Mouse (Mus musculus): ENCODE data around the gene 4933406M09Rik.

Gene 4933406M09Rik

GRCm38 (mm10) chr1:134381795-134382625 is 3.7 kb upstream of the 4933406M09Rik start:
- DNase-seq, result peak in 1 of 2 experiments; percentile 13

DNA sequence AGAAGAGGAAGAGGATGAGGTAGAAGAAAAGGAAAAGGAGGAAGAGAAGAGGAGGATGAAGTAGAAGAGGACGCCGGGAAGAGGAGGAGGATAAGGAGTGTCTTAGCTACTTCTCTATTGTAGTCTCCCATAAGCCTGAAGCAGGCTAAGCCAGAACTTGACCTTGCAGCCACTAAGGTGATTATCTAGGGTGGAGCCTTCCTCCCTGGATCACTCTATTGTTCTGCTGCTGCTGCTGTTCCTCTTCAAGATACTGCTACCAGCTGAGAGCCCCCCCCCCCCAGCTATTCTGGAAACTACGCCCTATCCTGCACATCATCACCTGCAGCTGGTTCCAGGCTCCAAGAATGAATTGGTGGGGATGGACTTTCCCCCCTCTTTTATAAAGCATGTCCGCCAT is 1.2 kb upstream of the 4933406M09Rik start:
- no peak for DNase-seq

DNA sequence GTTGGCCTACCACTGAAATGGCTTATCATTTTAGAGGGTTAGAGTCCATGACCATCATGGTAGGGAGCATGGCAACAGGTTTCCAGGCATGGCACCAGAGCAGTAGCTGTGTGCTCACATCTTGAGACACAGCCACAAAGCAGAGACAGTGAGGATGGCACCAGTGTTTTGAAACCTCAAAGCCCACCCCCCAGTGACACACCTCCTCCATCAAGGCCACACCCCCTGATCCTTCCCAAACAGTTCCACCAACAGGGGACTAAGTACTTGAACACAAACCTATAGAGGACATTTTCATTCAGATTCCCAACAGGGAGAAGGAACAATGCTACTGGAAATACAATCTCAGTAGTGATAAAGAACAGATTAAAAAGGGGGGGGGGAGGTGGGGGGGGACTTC is 564 bp upstream of the 4933406M09Rik start:
- DNase-seq, result no peak

GRCm38 (mm10) chr1:134393827-134394226 is 8.1 kb downstream of the 4933406M09Rik start:
- DNase-seq, result no peak

GRCm38 (mm10) chr1:134398210-134398609 is 12.5 kb downstream of the 4933406M09Rik start:
- DNase-seq, result peak; percentile 38 to 52

DNA sequence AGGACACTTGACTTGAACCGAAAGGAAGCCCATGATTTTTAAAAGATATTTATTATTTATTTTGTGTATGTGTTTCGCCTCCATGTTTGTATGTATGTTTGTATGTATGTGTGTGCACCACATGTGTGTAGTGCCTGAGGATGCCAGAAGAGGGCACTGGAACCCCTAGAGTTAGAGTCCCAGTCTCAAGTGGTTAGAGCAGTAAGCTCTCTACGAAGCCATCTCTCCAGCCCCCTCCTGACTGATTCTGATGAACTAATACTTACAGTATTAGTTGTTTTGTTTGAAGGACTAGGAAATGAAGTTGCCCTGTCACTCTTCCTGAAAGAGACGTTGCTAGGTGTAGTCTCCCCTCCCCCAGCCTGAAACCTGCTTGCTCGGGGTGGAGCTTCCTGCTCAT is 14.0 kb downstream of the 4933406M09Rik start:
- no peak for DNase-seq

- DNase-seq, result peak; percentile 83 to 91
These were observed 20.0 kb downstream of the 4933406M09Rik start, which contains the start of gene Cyb5r1 for GRCm38 (mm10) chr1:134405509-134406413. TSS of gene Cyb5r1 (plus strand) at chr1:134405559.

GRCm38 (mm10) chr1:134406414-134406771 is 20.7 kb downstream of the 4933406M09Rik start:
- DNase-seq, result no peak

GRCm38 (mm10) chr1:134408080-134408479 is 22.3 kb downstream of the 4933406M09Rik start:
- DNase-seq, result peak; percentile 57 to 61

DNA sequence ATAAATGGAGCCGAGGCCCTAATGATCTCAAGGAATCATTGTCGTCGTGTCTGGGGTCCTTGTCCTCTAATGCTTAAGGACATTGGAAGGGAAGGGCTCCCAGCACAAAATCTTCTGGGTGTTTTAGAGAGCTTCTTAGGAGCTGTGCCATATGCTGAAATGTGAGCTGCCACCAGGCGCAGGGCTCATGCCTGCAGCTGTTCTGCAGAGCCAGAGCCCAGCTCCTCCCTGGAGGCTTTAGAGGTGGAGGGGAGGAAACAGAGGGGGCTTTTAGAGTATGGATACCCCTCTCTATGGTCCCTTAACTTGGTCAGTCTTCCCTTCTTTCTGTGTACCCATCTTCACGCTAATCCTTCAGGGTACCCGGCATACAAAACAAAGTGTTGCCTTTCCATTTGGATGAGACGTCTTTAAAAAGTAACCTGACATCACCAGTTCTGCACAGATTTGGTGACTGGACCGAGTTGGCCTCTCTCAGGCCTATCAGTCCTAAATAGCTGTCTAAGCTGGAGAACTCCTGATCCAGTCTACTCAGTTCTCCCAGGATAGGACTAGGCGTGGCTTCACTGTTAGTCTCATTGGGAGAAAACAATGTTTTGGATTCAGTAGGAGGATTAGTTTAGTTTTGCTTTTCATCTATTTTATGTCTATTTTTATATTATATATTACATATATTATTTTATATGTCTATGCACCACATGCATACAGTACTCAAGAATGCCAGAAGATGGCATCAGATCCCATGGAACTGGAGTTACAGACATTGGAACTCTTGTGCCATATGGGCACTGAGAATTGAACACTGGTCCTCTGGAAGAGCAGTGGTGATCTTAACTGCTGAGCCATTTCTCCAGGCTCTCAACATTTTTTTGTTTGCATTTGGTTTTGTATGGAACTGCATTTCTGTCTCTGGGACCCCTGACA is 26.2 kb downstream of the 4933406M09Rik start:
- DNase-seq, result no peak

- peak; percentile 45 to 52 for DNase-seq
These were observed 28.3 kb downstream of the 4933406M09Rik start for GRCm38 (mm10) chr1:134414038-134414437.

- no peak for DNase-seq
These were observed 28.9 kb downstream of the 4933406M09Rik start for GRCm38 (mm10) chr1:134414501-134415167.

- DNase-seq, result peak; percentile 99
These were observed 29.6 kb downstream of the 4933406M09Rik start, which contains the start of gene Adipor1 for GRCm38 (mm10) chr1:134415168-134415831. TSS of gene Adipor1 (plus strand) at chr1:134415378.

DNA sequence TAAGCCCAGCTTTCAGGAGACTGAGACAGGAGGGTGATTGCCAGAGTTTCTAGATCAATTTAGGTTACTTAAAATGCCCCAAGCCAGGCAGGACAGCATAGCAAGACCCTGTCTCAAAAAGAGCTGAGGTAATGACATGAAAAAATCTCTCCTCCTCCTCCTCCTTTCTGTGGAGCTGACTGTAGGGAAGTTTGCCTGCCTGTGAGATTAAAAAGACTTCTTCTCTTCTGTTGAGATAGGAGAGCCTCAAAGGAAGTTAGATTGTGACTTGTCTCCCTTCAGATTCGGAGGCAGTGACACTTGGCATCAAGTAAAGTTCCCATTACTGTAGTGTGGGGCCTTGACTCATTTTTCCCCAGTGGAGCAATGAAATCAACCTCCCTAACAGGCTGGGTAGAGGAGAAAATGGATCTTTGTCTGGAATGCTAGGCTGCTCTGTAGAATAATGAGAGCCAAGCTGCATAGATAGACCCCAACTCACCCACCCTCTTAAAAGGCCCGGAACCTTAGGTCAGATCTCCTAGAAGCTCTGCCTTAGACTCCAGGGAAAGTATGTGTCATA is 32.8 kb downstream of the 4933406M09Rik start:
- DNase-seq, result no peak

- DNase-seq, result no peak
These were observed 33.4 kb downstream of the 4933406M09Rik start for GRCm38 (mm10) chr1:134419176-134419575.

- DNase-seq, result peak; percentile 42 to 63
These were observed 34.2 kb downstream of the 4933406M09Rik start for GRCm38 (mm10) chr1:134419751-134420458.

DNA sequence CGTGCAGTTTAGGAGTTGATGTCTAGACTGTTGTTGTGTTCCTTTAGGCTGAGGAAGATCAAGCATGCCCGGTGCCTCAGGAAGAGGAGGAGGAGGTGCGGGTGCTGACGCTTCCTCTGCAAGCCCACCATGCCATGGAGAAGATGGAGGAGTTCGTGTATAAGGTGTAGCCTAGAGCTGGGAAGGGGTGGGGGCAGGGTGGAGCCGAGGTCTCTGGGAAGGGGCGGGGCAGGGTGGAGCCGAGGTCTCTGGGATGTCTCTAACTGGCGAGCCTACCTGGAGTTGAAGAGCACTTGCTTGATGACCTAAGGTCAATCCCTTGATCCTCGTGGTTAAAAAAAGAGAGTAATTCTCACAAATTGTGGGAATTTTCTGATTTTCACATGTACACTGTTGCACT is 38.2 kb downstream of the 4933406M09Rik start:
- DNase-seq, result no peak

- no peak for DNase-seq
These were observed 40.5 kb downstream of the 4933406M09Rik start for GRCm38 (mm10) chr1:134426289-134426688.

GRCm38 (mm10) chr1:134433002-134433401 is 47.3 kb downstream of the 4933406M09Rik start:
- DNase-seq, result no peak

DNA sequence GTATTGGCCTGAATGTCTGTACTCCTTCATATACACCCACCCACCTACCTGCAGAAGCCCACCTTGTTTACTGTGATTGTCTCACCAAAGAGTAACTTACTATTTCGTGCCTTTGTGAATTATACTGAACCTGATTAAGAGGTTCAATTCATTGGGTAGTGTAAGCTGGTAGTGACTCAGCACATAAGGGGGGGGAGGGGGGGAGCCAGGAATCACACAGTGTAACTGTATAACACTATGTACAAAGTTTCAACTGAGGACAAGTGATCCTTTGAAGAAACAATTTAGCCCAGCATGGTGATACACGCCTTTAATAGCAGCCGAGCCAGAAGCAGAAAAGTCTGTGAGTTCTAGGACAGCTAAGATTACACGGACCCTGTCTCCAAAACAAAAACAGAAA is 47.7 kb downstream of the 4933406M09Rik start:
- DNase-seq, result no peak
